Mouse (Mus musculus) cerebellum, adult 2 months (tissue): Measurements from ENCODE around the gene Eme1.

Experiments
- CTCF ChIP-seq: fragments of 200-500 bp; IDR thresholded peaks from 2 replicates; pipeline ENCODE4 v1.5.1; 2011; ENCODE audit warnings: low read depth, mild to moderate bottlenecking, control low read depth, low read length, moderate library complexity, borderline replicate concordance; ENCODE audit not compliant: insufficient read depth
- POLR2A ChIP-seq: fragments of 200-500 bp; IDR thresholded peaks from 2 replicates; pipeline ENCODE4 v1.6.1; 2011; ENCODE audit warnings: low read length, control low read depth, borderline replicate concordance; ENCODE audit not compliant: insufficient read depth

DNA sequence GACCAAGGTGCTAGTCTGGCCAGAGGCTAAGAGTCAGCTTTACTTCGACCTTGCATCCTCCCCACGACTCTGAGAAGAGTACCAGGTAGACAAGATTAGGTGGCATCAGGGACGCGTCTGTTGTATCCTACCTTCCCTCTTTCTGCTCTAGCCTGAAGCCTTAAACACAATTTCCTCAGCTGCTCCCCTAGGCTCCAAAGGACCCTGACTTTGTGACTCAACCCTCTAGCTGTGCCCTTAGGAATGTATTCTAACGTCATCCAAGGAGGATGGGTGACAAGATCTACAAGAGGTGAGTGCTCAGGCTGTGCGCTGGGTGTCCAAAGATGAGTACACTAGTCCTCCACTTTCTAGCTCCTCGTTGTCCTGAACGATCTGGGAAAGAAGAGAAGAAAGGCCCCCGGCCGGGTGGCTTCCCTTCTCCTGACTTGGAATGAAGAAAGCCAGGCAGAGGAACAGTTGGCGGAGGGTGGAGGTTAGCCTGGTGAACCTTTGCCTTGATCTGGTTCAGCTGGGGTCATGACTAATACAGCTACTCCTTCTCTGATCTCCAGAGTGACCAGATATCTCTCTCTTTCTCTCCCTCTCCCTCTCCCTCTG is 51.3 kb downstream of the Eme1 start:
- TF ChIP-seq POLR2A (no peak), CTCF (no peak)
